Mouse (Mus musculus) stomach, postnatal 0 days (tissue): ENCODE measurements around the gene Nrip1. TPM values are rescaled to one million over a fixed set of nuclear protein-coding genes. Genes with fewer than 3 reads are reported as not detected.

Experiments
- ATAC-seq: fragments of 200-750 bp; cut with Nextera tagmentation; 2 replicates; pipeline ENCODE4 v1.8.0; 2017; ENCODE audit not compliant: low FRiP score, low TSS enrichment
- DNase-seq: peaks from one replicate; pipeline ENCODE4 v3.0.0-alpha.2; 2016; ENCODE audit warnings: low spot score
- H3K27ac ChIP-seq: fragments of 300-500 bp; sonication (generic); replicated peaks from 2 replicates; pipeline ENCODE4 v1.5.1; 2014; ENCODE audit warnings: mild to moderate bottlenecking, control low read depth
- H3K27me3 ChIP-seq: fragments of 300-500 bp; sonication (generic); 2 replicates; pipeline ENCODE4 v1.6.1; 2014; ENCODE audit warnings: low read length; ENCODE audit not compliant: control insufficient read depth, insufficient read depth
- H3K36me3 ChIP-seq: fragments of 300-500 bp; sonication (generic); 2 replicates; pipeline ENCODE4 v1.6.1; 2014; ENCODE audit warnings: low read length, mixed read lengths; ENCODE audit not compliant: control insufficient read depth, insufficient read depth
- H3K4me1 ChIP-seq: fragments of 300-500 bp; sonication (generic); replicated peaks from 2 replicates; pipeline ENCODE4 v1.6.1; 2014; ENCODE audit warnings: antibody characterized with exemption; ENCODE audit not compliant: control insufficient read depth, insufficient read depth
- H3K4me2 ChIP-seq: fragments of 300-500 bp; sonication (generic); replicated peaks from 2 replicates; pipeline ENCODE4 v1.6.1; 2014; ENCODE audit warnings: low read depth, mild to moderate bottlenecking, control low read depth, moderate library complexity
- H3K4me3 ChIP-seq: fragments of 300-500 bp; sonication (generic); 2 replicates; pipeline ENCODE4 v1.5.1; 2014; ENCODE audit warnings: low read depth, low read length, control low read depth
- H3K9ac ChIP-seq: fragments of 300-500 bp; sonication (generic); 2 replicates; pipeline ENCODE4 v1.6.1; 2014; ENCODE audit warnings: mild to moderate bottlenecking, low read length, control low read depth, mixed read lengths
- H3K9me3 ChIP-seq: fragments of 300-500 bp; sonication (generic); 2 replicates; pipeline ENCODE4 v1.6.1; 2016; ENCODE audit warnings: low read length; ENCODE audit not compliant: control insufficient read depth
- CTCF ChIP-seq: IDR thresholded peaks from 2 replicates; pipeline ENCODE4 v1.5.1; 2016; ENCODE audit warnings: antibody characterized with exemption, low read depth, mild to moderate bottlenecking, moderate library complexity
- EP300 ChIP-seq: optimal IDR thresholded peaks from 2 replicates; pipeline ENCODE3; 2016; ENCODE audit warnings: antibody characterized with exemption
- WGBS: fragments of 180-500 bp; shearing (Covaris S2); extraction: QIAGEN DNeasy Blood & Tissue Kit; methylation state at CpG from one replicate; pipeline ENCODE4 v1.1.7; 2014; 5-methylcytosine and 5-hydroxymethylcytosine counted together
- polyA plus RNA-seq: library from polyadenylated mRNA; unstranded; fragments of >200 nt; fragmentation: Nextera tagmentation; extraction: Ambion mirVana; gene quantifications from 2 replicates; pipeline ENCODE4 v1.2.1, GENCODE M21; 2015

Gene Nrip1
- polyA plus RNA-seq, 1 experiment from 2014 or later, result 13.0 TPM

DNA sequence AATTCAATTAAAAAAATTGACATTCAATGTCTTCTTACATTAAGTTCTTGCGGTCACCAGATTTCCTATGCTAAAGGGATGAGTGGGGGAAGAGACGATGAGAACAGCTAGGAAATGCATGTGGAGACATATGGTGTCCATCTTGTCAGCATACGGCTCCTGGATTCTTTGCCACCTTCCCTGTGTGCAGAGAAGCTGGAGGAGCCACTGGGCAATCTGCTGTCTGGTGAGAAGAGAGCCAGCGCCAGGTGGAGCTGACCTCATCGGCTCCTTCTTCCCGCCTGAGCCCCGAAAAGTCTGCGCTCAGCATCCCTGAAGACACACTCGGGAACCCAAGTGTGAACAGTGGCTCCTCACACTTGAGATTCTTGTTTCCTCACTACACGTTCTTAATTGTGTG lies 121.8 kb downstream of the Nrip1 start:
- 86% methylated on average over 10 of the region's 10 CpGs for WGBS
- DNase-seq (no peak), ATAC-seq (no peak)
- Histone ChIP-seq H3K4me1 (no peaks in the 10 kb centered on the region), H3K36me3 (no peaks in the 10 kb centered on the region), H3K9me3 (no peaks in the 10 kb centered on the region), H3K4me3 (no peak overlapping the region), H3K9ac (no peak overlapping the region), H3K4me2 (no peak overlapping the region), H3K27me3 (no peaks in the 10 kb centered on the region), H3K27ac (no peak overlapping the region)
- TF ChIP-seq EP300, result no peak
- no peak for TF ChIP-seq CTCF

- ATAC-seq (no peak), DNase-seq (no peak)
- H3K36me3 ChIP-seq, result no peaks in the 10 kb centered on the region
- no peak overlapping the region for H3K27ac ChIP-seq
- H3K4me1 ChIP-seq, result no peaks in the 10 kb centered on the region
- no peaks in the 10 kb centered on the region for H3K27me3 ChIP-seq
- no peak overlapping the region for H3K4me3 ChIP-seq
- TF ChIP-seq CTCF (no peak), EP300 (no peak)
- H3K9ac ChIP-seq, result no peak overlapping the region
- H3K4me2 ChIP-seq, result no peak overlapping the region
- no peaks in the 10 kb centered on the region for H3K9me3 ChIP-seq
- WGBS, result 76% methylated on average over 18 of the region's 18 CpGs
Measured at GRCm38 (mm10) chr16:76249345-76250091, 124.1 kb downstream of the Nrip1 start.

- no peaks in the 10 kb centered on the region for H3K27me3 ChIP-seq
- H3K36me3 ChIP-seq, result no peaks in the 10 kb centered on the region
- H3K4me1 ChIP-seq, result no peaks in the 10 kb centered on the region
- H3K4me3 ChIP-seq, result no peak overlapping the region
- H3K9me3 ChIP-seq, result no peaks in the 10 kb centered on the region
- no peak overlapping the region for H3K4me2 ChIP-seq
- H3K9ac ChIP-seq, result no peak overlapping the region
- DNase-seq (peak; percentile 88), ATAC-seq (peak; percentile 97)
- TF ChIP-seq EP300 (no peak), CTCF (peak; percentile 47)
- no peak overlapping the region for H3K27ac ChIP-seq
- 69% methylated on average over 2 of the region's 2 CpGs for WGBS
Measured at GRCm38 (mm10) chr16:76242850-76243249, 130.8 kb downstream of the Nrip1 start.

DNA sequence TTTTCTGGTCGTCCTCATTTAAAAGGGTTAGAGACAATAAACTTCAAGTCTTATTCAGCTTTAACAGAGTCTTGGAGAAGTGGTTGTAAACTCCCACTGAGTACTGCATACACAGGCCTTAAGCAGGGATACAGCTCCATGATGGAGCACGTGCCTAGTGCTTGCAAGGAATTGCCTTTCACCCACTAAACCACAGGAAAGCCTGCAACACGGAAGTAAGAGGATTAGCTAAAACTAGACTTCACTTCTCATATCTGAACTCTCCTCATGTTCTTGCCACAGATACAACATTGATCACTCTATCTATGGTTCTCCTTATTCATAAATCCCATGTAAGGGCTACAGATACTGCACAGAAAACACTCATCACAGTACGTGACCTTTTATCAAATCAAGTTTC lies 132.4 kb downstream of the Nrip1 start:
- TF ChIP-seq EP300 (no peak), CTCF (no peak)
- Histone ChIP-seq H3K27ac (no peak overlapping the region), H3K4me1 (no peaks in the 10 kb centered on the region), H3K4me2 (no peak overlapping the region), H3K9ac (no peak overlapping the region), H3K9me3 (no peaks in the 10 kb centered on the region), H3K4me3 (no peak overlapping the region), H3K27me3 (no peaks in the 10 kb centered on the region), H3K36me3 (no peaks in the 10 kb centered on the region)
- WGBS, result 71% methylated on average over 4 of the region's 4 CpGs
- DNase-seq (no peak), ATAC-seq (no peak)

GRCm38 (mm10) chr16:76239353-76239752 lies 134.3 kb downstream of the Nrip1 start:
- Histone ChIP-seq H3K9me3 (no peaks in the 10 kb centered on the region), H3K36me3 (no peaks in the 10 kb centered on the region), H3K4me3 (no peak overlapping the region), H3K27me3 (no peaks in the 10 kb centered on the region), H3K9ac (no peak overlapping the region), H3K4me1 (no peaks in the 10 kb centered on the region), H3K4me2 (no peak overlapping the region), H3K27ac (no peak overlapping the region)
- ATAC-seq, result no peak
- DNase-seq, result no peak
- whole genome bisulfite sequencing, result 78% methylated on average over 8 of the region's 8 CpGs
- TF ChIP-seq CTCF (no peak), EP300 (no peak)

GRCm38 (mm10) chr16:76238784-76239183 lies 134.8 kb downstream of the Nrip1 start:
- ATAC-seq (no peak), DNase-seq (no peak)
- H3K9me3 ChIP-seq, result no peaks in the 10 kb centered on the region
- TF ChIP-seq EP300 (no peak), CTCF (no peak)
- no peak overlapping the region for H3K9ac ChIP-seq
- H3K4me1 ChIP-seq, result no peaks in the 10 kb centered on the region
- no peaks in the 10 kb centered on the region for H3K27me3 ChIP-seq
- H3K4me3 ChIP-seq, result no peak overlapping the region
- H3K27ac ChIP-seq, result no peak overlapping the region
- no peak overlapping the region for H3K4me2 ChIP-seq
- WGBS, result 93% methylated on average over 4 of the region's 4 CpGs
- H3K36me3 ChIP-seq, result no peaks in the 10 kb centered on the region
